Mouse (Mus musculus) kidney, postnatal 0 days (tissue): ENCODE results near the gene Gm14862. TPM values are rescaled to one million over a fixed set of nuclear protein-coding genes. Genes with fewer than 3 reads are reported as not detected.

Source experiments
- ATAC-seq: fragments of 200-750 bp; cut with Nextera tagmentation; replicated peaks from 2 replicates; pipeline ENCODE4 v1.8.0; 2017; ENCODE audit warnings: low read depth, moderate number of reproducible peaks, moderate TSS enrichment, moderate library complexity; ENCODE audit not compliant: low FRiP score
- DNase-seq: peaks from one replicate; pipeline ENCODE4 v3.0.0-alpha.2; 2016; ENCODE audit warnings: low spot score
- H3K27ac ChIP-seq: fragments of 300-500 bp; sonication (generic); 2 replicates; pipeline ENCODE4 v1.5.1; 2014; ENCODE audit warnings: mild to moderate bottlenecking
- H3K27me3 ChIP-seq: fragments of 300-500 bp; sonication (generic); 2 replicates; pipeline ENCODE4 v1.6.1; 2014; ENCODE audit warnings: low read length, mixed read lengths; ENCODE audit not compliant: insufficient read depth
- H3K36me3 ChIP-seq: fragments of 300-500 bp; sonication (generic); 2 replicates; pipeline ENCODE4 v1.6.1; 2014; ENCODE audit warnings: low read length, mixed read lengths; ENCODE audit not compliant: insufficient read depth
- H3K4me1 ChIP-seq: fragments of 300-500 bp; sonication (generic); replicated peaks from 2 replicates; pipeline ENCODE4 v1.6.1; 2014; ENCODE audit warnings: antibody characterized with exemption, low read length, mixed read lengths; ENCODE audit not compliant: insufficient read depth
- H3K4me2 ChIP-seq: fragments of 300-500 bp; sonication (generic); 2 replicates; pipeline ENCODE4 v1.6.1; 2014; ENCODE audit warnings: mild to moderate bottlenecking, low read length, moderate library complexity, mixed read lengths
- H3K4me3 ChIP-seq: fragments of 300-500 bp; sonication (generic); replicated peaks from 2 replicates; pipeline ENCODE4 v1.5.1; 2014; ENCODE audit warnings: low read depth, low read length
- H3K9ac ChIP-seq: fragments of 300-500 bp; sonication (generic); 2 replicates; pipeline ENCODE4 v1.6.1; 2014; ENCODE audit warnings: low read depth, low read length
- H3K9me3 ChIP-seq: fragments of 300-500 bp; sonication (generic); replicated peaks from 2 replicates; pipeline ENCODE4 v1.6.1; 2016; ENCODE audit warnings: low read length, inconsistent platforms, mixed read lengths
- CTCF ChIP-seq: IDR thresholded peaks from 2 replicates; pipeline ENCODE4 v1.5.1; 2016; ENCODE audit warnings: antibody characterized with exemption, low read depth, mild to moderate bottlenecking, moderate library complexity
- WGBS: fragments of 180-500 bp; shearing (Covaris S2); extraction: QIAGEN DNeasy Blood & Tissue Kit; methylation state at CpG from one replicate; pipeline ENCODE4 v1.1.7; 2014; 5-methylcytosine and 5-hydroxymethylcytosine counted together
- polyA plus RNA-seq: library from polyadenylated mRNA; unstranded; fragments of >200 nt; fragmentation: Nextera tagmentation; extraction: Ambion mirVana; gene quantifications from 2 replicates; pipeline ENCODE4 v1.2.1, GENCODE M21; 2015

The Gm14862 gene
- polyA plus RNA-seq, 1 experiment from 2014 or later = not detected

- no peaks in the 10 kb centered on the region for H3K9me3 ChIP-seq
- H3K4me3 ChIP-seq = no peak overlapping the region
- no peak for ATAC-seq
- H3K9ac ChIP-seq = no peak overlapping the region
- no peak for DNase-seq
- H3K27me3 ChIP-seq = no peaks in the 10 kb centered on the region
- WGBS = 65% methylated on average over 2 of the region's 2 CpGs
- no peaks in the 10 kb centered on the region for H3K36me3 ChIP-seq
- no peak overlapping the region for H3K27ac ChIP-seq
- TF ChIP-seq CTCF = no peak
- no peaks in the 10 kb centered on the region for H3K4me1 ChIP-seq
- H3K4me2 ChIP-seq = no peak overlapping the region
These were observed 51.6 kb downstream of the Gm14862 start for GRCm38 (mm10) chrX:9205121-9205520.

- no peaks in the 10 kb centered on the region for H3K36me3 ChIP-seq
- DNase-seq = no peak
These were observed 53.8 kb downstream of the Gm14862 start for GRCm38 (mm10) chrX:9202781-9203405.

GRCm38 (mm10) chrX:9201954-9202353, 54.7 kb downstream of the Gm14862 start:
- H3K4me3 ChIP-seq = no peak overlapping the region
- H3K27me3 ChIP-seq = no peaks in the 10 kb centered on the region
- no peak for TF ChIP-seq CTCF
- DNase-seq = no peak
- H3K9ac ChIP-seq = no peak overlapping the region
- WGBS = 71% methylated on average over 2 of the region's 2 CpGs
- no peak for ATAC-seq
- H3K36me3 ChIP-seq = no peaks in the 10 kb centered on the region
- H3K9me3 ChIP-seq = no peaks in the 10 kb centered on the region
- H3K4me2 ChIP-seq = no peak overlapping the region
- no peaks in the 10 kb centered on the region for H3K4me1 ChIP-seq
- no peak overlapping the region for H3K27ac ChIP-seq

More at GRCm38 (mm10) chrX:9202781-9203405, 53.8 kb downstream of the Gm14862 start:
- Histone ChIP-seq H3K9me3 (no peaks in the 10 kb centered on the region), H3K9ac (no peak overlapping the region), H3K27ac (no peak overlapping the region), H3K4me1 (no peaks in the 10 kb centered on the region), H3K27me3 (no peaks in the 10 kb centered on the region), H3K4me2 (no peak overlapping the region), H3K4me3 (no peak overlapping the region)
- ATAC-seq = no peak
- no peak for TF ChIP-seq CTCF
- WGBS = 55% methylated on average over 7 of the region's 7 CpGs

Other genes with a start within 250 kb of the Gm14862 start
- not detected in 2 replicates for gene Fthl17e, start 223.4 kb downstream of the Gm14862 start, polyA plus RNA-seq
- gene Fthl17f, start 193.9 kb downstream of the Gm14862 start, polyA plus RNA-seq = not detected in 2 replicates
- gene 4930402K13Rik, start 152.3 kb downstream of the Gm14862 start, polyA plus RNA-seq = not detected in 2 replicates
- 0.71 and 0.82 TPM in 2 replicates for gene Lancl3, start 57.0 kb downstream of the Gm14862 start, polyA plus RNA-seq
- 0.47 and 0.61 TPM in 2 replicates for gene Xk, start 15.9 kb upstream of the Gm14862 start, polyA plus RNA-seq
- not detected in 2 replicates for gene H2al1m, start 26.9 kb upstream of the Gm14862 start, polyA plus RNA-seq
- not detected in 2 replicates for gene H2al1k, start 93.7 kb upstream of the Gm14862 start, polyA plus RNA-seq
- 1.9 and 2.1 TPM in 2 replicates for gene Cybb, start 230.9 kb upstream of the Gm14862 start, polyA plus RNA-seq